Mouse (Mus musculus) heart, postnatal 0 days (tissue): Measurements from ENCODE around the gene Il9r. TPM values are rescaled to one million over a fixed set of nuclear protein-coding genes. Genes with fewer than 3 reads are reported as not detected.
A peak's percentile ranks its signal among the peaks of the same experiment; 100 is the strongest.

Experiments
- ATAC-seq: fragments of 200-750 bp; cut with Nextera tagmentation; 2 replicates; pipeline ENCODE4 v1.8.0; 2017; ENCODE audit warnings: low read depth, moderate number of reproducible peaks, moderate library complexity; ENCODE audit not compliant: insufficient read depth
- DNase-seq: peaks from one replicate; pipeline ENCODE4 v3.0.0-alpha.2; 2016; ENCODE audit warnings: low spot score
- H3K27ac ChIP-seq: fragments of 300-500 bp; sonication (generic); 2 replicates; pipeline ENCODE4 v1.5.1; 2014; ENCODE audit warnings: low read depth, mild to moderate bottlenecking
- H3K27me3 ChIP-seq: fragments of 300-500 bp; sonication (generic); 2 replicates; pipeline ENCODE4 v1.6.1; 2014; ENCODE audit warnings: low read length, mixed read lengths; ENCODE audit not compliant: control insufficient read depth, insufficient read depth
- H3K36me3 ChIP-seq: fragments of 300-500 bp; sonication (generic); replicated peaks from 2 replicates; pipeline ENCODE4 v1.6.1; 2014; ENCODE audit warnings: low read length, mixed read lengths; ENCODE audit not compliant: control insufficient read depth, insufficient read depth
- H3K4me1 ChIP-seq: fragments of 300-500 bp; sonication (generic); 2 replicates; pipeline ENCODE4 v1.6.1; 2014; ENCODE audit warnings: antibody characterized with exemption; ENCODE audit not compliant: control insufficient read depth, insufficient read depth
- H3K4me2 ChIP-seq: fragments of 300-500 bp; sonication (generic); 2 replicates; pipeline ENCODE4 v1.6.1; 2014; ENCODE audit warnings: low read depth, mild to moderate bottlenecking, low read length, moderate library complexity
- H3K4me3 ChIP-seq: fragments of 300-500 bp; sonication (generic); 2 replicates; pipeline ENCODE4 v1.5.1; 2014; ENCODE audit warnings: low read depth, low read length
- H3K9ac ChIP-seq: fragments of 300-500 bp; sonication (generic); replicated peaks from 2 replicates; pipeline ENCODE4 v1.6.1; 2014; ENCODE audit warnings: low read depth, low read length, mixed read lengths
- H3K9me3 ChIP-seq: fragments of 300-500 bp; sonication (generic); replicated peaks from 2 replicates; pipeline ENCODE4 v1.6.1; 2016; ENCODE audit warnings: low read length; ENCODE audit not compliant: control insufficient read depth
- CTCF ChIP-seq: IDR thresholded peaks from 2 replicates; pipeline ENCODE4 v1.5.1; 2016; ENCODE audit warnings: antibody characterized with exemption, control low read depth, low read depth
- EP300 ChIP-seq: IDR thresholded peaks from 2 replicates; pipeline ENCODE4 v1.6.1; 2016; ENCODE audit warnings: antibody characterized with exemption, low read depth
- WGBS: fragments of 180-500 bp; shearing (Covaris S2); extraction: QIAGEN DNeasy Blood & Tissue Kit; methylation state at CpG from one replicate; pipeline ENCODE4 v1.1.7; 2014; 5-methylcytosine and 5-hydroxymethylcytosine counted together
- polyA plus RNA-seq: library from polyadenylated mRNA; unstranded; fragments of >200 nt; fragmentation: Nextera tagmentation; extraction: Ambion mirVana; gene quantifications from 2 replicates; pipeline ENCODE4 v1.2.1, GENCODE M21; 2015
- total RNA-seq: library from RNA; depleted of rRNA; stranded (reverse); fragments of >200 nt; gene quantifications from 2 replicates; pipeline ENCODE4 v1.2.3, GENCODE M21; 2014; ENCODE audit warnings: low replicate concordance

Gene Il9r
- total and polyA plus RNA-seq, 2 experiments from 2014 or later: 0.14 TPM; not detected in 1

DNA sequence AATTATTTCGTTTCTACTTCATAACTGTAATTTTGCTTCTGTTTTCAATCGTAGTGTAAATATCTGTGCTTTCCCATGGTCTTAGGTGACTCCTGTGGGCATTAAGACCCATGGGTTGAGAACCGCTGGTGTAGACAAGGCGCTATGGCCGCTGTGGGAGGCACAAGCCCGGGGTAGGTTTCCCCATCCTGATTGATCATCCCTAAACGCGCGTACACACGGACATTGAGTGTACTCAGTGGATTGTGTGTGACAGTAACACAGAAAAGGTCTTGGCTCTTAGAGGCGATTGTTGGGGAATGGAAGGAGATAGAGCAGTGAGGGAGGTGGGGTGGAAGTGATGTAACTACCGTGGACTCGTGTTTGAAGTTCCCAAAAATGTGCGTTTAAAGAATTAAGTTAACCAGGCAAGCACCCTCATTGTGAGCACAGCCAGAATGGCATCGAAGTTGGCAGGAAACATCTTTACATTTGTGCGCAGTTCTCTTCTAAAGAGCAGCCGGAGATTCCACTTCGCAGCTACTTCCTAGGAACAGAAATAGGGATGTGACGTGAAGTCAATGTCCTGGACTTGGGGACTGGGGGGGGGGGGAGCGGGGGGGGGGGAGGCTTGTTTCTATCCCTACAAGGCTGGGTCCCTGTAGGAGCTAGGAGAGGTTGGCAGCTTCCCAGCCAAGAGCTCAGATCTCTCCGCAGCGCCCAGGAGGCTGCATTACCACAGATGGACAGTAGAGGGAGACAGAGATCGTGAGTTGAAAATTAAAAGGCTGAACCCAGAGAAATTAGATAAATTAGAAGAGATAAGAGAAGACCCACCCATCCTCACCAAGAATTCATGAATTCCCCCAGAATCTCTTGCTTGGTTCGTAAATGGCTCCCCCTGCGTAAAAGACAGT, 17.9 kb downstream of the Il9r start:
- TF ChIP-seq EP300 (no peak), CTCF (peak; percentile 91)
- 40% methylated on average over 25 of the region's 25 CpGs for WGBS
- no peak overlapping the region for H3K4me3 ChIP-seq
- H3K36me3 ChIP-seq: no peaks in the 10 kb centered on the region
- ATAC-seq (peak; percentile 69; the same call in 1 of the 2 replicates), DNase-seq (peak; percentile 66)
- no peak overlapping the region for H3K27ac ChIP-seq
- no peaks in the 10 kb centered on the region for H3K9me3 ChIP-seq
- H3K4me1 ChIP-seq: no peaks in the 10 kb centered on the region
- H3K27me3 ChIP-seq: no peaks in the 10 kb centered on the region
- no peak overlapping the region; the same call in 1 of the 2 replicates for H3K9ac ChIP-seq
- no peak overlapping the region for H3K4me2 ChIP-seq

DNA sequence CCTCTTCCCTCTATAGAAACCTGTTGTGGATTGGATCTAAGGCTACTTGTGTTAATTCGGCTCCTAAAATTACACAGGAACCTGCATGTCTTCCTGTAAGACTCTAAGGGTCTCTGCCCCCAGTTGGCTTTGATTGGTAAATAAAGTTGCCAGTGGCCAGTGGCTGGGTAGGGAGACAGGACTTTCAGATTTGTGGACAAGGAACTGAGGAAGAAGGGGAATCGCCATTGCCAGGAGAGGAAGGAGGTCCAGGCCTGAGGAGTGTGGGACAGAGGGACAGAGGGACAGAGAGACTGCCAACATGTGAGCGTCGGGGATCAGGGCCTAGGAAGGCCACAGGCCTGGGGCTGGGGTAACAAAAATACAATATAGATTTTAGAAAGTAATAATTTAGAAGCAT, 18.8 kb downstream of the Il9r start:
- Histone ChIP-seq H3K4me1 (no peaks in the 10 kb centered on the region), H3K9me3 (no peaks in the 10 kb centered on the region), H3K27ac (no peak overlapping the region), H3K4me3 (no peak overlapping the region), H3K9ac (no peak overlapping the region), H3K36me3 (no peaks in the 10 kb centered on the region), H3K27me3 (no peaks in the 10 kb centered on the region), H3K4me2 (no peak overlapping the region)
- no peak for DNase-seq
- 73% methylated on average over 4 of the region's 4 CpGs for WGBS
- TF ChIP-seq EP300 (no peak), CTCF (no peak)
- no peak for ATAC-seq

DNA sequence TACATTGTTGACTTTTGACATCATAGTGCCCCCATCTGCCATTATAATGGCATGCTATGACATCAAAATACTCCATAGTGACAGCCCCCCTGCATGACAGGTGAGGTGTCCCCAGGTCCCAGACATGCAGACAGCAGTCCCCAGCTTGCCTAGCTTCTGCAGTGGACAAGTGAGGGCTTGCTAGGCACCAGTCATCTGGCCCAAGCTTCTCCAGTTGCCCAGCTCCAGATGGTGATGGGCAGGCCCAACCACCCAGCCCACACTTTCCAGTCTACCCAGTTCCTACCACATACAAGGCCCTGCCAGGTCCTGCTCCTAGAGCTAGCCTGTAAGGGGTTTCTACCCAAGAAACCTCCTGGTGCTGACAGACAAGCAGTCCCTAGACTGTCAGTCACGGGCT, 21.6 kb downstream of the Il9r start:
- 81% methylated on average over 1 of the region's 1 CpGs for WGBS
- no peak overlapping the region for H3K4me3 ChIP-seq
- H3K9ac ChIP-seq: no peak overlapping the region
- no peaks in the 10 kb centered on the region for H3K9me3 ChIP-seq
- no peaks in the 10 kb centered on the region for H3K36me3 ChIP-seq
- TF ChIP-seq CTCF (no peak), EP300 (no peak)
- ATAC-seq (no peak), DNase-seq (no peak)
- no peaks in the 10 kb centered on the region for H3K4me1 ChIP-seq
- H3K27ac ChIP-seq: no peak overlapping the region
- no peaks in the 10 kb centered on the region for H3K27me3 ChIP-seq
- no peak overlapping the region for H3K4me2 ChIP-seq

DNA sequence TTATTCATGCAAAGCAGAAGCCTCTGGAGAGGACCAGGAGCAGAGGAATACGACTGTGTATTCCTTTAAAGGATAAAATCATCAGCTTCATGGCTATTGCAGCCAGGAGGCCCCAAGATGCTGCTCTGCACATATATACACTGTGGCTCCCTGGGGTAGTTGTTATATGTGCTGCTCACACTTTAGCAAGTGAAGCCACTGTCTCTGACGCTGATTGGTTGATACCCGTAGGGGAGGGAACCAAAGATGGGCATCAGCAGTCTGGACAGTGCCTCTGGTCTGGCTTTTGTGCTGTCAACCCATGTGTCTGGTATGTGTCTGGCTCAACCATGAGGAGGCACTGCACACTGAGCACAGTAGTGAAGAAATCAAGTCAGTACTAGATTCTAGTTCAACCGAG, 33.4 kb downstream of the Il9r start:
- no peak for DNase-seq
- Histone ChIP-seq H3K36me3 (no peaks in the 10 kb centered on the region), H3K4me3 (no peak overlapping the region), H3K27ac (no peak overlapping the region), H3K27me3 (peaks cover 6% of the 10 kb centered on the region), H3K9ac (no peak overlapping the region), H3K9me3 (no peaks in the 10 kb centered on the region), H3K4me2 (no peak overlapping the region), H3K4me1 (peaks cover 4% of the 10 kb centered on the region; the same call in 1 of the 2 replicates)
- TF ChIP-seq EP300 (no peak), CTCF (no peak)
- WGBS: 44% methylated on average over 4 of the region's 4 CpGs
- ATAC-seq: no peak

DNA sequence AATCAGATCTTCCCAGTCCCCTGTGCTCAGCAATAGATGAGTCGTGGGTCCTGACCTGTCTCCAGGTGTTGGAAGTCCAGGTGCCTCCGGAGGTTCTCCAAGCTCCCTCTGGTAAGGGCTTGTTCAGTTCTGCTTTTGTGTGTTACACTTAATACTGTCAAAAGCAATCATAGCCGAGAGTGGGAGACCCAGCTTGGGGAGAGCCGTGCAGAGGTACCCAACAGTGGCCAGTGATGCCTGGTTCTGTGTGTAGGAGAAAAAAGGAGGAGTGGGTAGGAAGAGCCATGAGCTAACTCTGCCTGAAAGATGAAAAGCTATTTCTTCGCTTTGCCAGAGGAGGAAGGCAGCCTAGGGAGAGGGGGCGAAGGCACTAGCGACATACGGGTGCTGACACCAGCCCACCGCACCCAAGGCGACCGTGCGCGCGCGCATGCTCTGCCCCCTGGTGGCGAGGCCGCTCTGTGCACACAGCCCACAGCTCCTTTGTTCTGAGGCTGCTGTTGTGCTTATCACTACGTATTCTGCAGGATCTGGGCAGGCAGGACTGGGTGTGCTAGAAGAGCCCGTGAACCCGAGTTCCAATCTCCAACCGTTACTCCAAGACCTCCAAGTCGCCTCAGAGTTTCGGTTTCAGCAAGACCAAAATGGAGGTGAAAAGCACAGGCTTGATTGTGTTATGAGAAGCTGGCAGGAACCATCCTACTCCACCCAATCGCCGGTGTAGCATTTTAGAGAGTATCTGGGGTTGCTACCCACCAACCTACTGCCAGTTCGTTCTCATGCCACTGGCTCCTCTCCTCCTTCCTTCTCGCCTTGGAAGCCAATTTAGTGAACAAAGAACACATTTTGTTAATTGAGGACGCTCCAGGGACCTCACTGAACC, 37.9 kb downstream of the Il9r start:
- no peak overlapping the region for H3K27ac ChIP-seq
- WGBS: 13% methylated on average over 28 of the region's 28 CpGs
- peak overlapping the region; percentile 29; the same call in 1 of the 2 replicates for H3K4me3 ChIP-seq

More for the DNA sequence above, 37.9 kb downstream of the Il9r start:
- TF ChIP-seq CTCF (peak; percentile 92), EP300 (no peak)
- peaks cover 22% of the 10 kb centered on the region for H3K27me3 ChIP-seq
- ATAC-seq: peak; percentile 83
- DNase-seq: peak; percentile 29
- H3K9ac ChIP-seq: no peak overlapping the region
- no peaks in the 10 kb centered on the region for H3K36me3 ChIP-seq
- H3K4me2 ChIP-seq: peak overlapping the region; percentile 55
- H3K9me3 ChIP-seq: no peaks in the 10 kb centered on the region
- H3K4me1 ChIP-seq: peaks cover 4% of the 10 kb centered on the region; the same call in 1 of the 2 replicates
